Mouse (Mus musculus) midbrain, embryonic 11.5 days (tissue): ENCODE data around the gene Adam15. TPM values are rescaled to one million over a fixed set of nuclear protein-coding genes. Genes with fewer than 3 reads are reported as not detected.

ENCODE experiments used
- ATAC-seq: fragments of 200-750 bp; cut with Nextera tagmentation; 2 replicates; pipeline ENCODE4 v1.8.0; 2017; ENCODE audit warnings: moderate TSS enrichment, moderate library complexity; ENCODE audit not compliant: low FRiP score
- DNase-seq: peaks from one replicate; pipeline ENCODE4 v3.0.0; 2015; ENCODE audit warnings: low spot score; ENCODE audit errors: missing footprints
- H3K27ac ChIP-seq: fragments of 300-500 bp; sonication (generic); 2 replicates; pipeline ENCODE4 v1.5.1; 2014; ENCODE audit warnings: low read depth, low read length
- H3K27me3 ChIP-seq: fragments of 300-500 bp; sonication (generic); 2 replicates; pipeline ENCODE4 v1.6.1; 2014; ENCODE audit warnings: mild to moderate bottlenecking, low read length, moderate library complexity, mixed read lengths; ENCODE audit not compliant: control insufficient read depth, insufficient read depth
- H3K36me3 ChIP-seq: fragments of 300-500 bp; sonication (generic); 2 replicates; pipeline ENCODE4 v1.6.1; 2014; ENCODE audit warnings: mild to moderate bottlenecking, low read length, moderate library complexity, mixed read lengths; ENCODE audit not compliant: control insufficient read depth, insufficient read depth
- H3K4me1 ChIP-seq: fragments of 300-500 bp; sonication (generic); 2 replicates; pipeline ENCODE4 v1.6.1; 2014; ENCODE audit warnings: low read length; ENCODE audit not compliant: control insufficient read depth, insufficient read depth
- H3K4me2 ChIP-seq: fragments of 300-500 bp; sonication (generic); 2 replicates; pipeline ENCODE4 v1.6.1; 2014; ENCODE audit warnings: mild to moderate bottlenecking, moderate library complexity
- H3K4me3 ChIP-seq: fragments of 300-500 bp; sonication (generic); 2 replicates; pipeline ENCODE4 v1.5.1; 2014; ENCODE audit warnings: low read depth, low read length
- H3K9ac ChIP-seq: fragments of 300-500 bp; sonication (generic); 2 replicates; pipeline ENCODE4 v1.6.1; 2014; ENCODE audit warnings: low read length
- H3K9me3 ChIP-seq: fragments of 300-500 bp; sonication (generic); 2 replicates; pipeline ENCODE4 v1.6.1; 2016; ENCODE audit warnings: low read length; ENCODE audit not compliant: control insufficient read depth
- WGBS: fragments of 180-500 bp; shearing (Covaris S2); extraction: QIAGEN DNeasy Blood & Tissue Kit; methylation state at CpG from one replicate; pipeline ENCODE4 v1.1.7; 2014; 5-methylcytosine and 5-hydroxymethylcytosine counted together
- polyA plus RNA-seq: library from polyadenylated mRNA; unstranded; fragments of >200 nt; fragmentation: Nextera tagmentation; extraction: Ambion mirVana; gene quantifications from 2 replicates; pipeline ENCODE4 v1.2.1, GENCODE M21; 2014

Adam15 gene
- polyA plus RNA-seq, 1 experiment from 2014 or later = 18.7 TPM

- Histone ChIP-seq H3K4me3 (no peak overlapping the region), H3K27me3 (peaks cover 58% of the 10 kb centered on the region), H3K9ac (no peak overlapping the region), H3K36me3 (no peaks in the 10 kb centered on the region), H3K9me3 (no peaks in the 10 kb centered on the region), H3K4me1 (peaks cover 48% of the 10 kb centered on the region), H3K27ac (no peak overlapping the region), H3K4me2 (peak overlapping the region; percentile 17; the same call in 1 of the 2 replicates)
- WGBS = 0% methylated on average over 4 of the region's 4 CpGs
- DNase-seq (peak; percentile 99), ATAC-seq (peak; percentile 33)
Measured at GRCm38 (mm10) chr3:89316833-89317232, 33.0 kb downstream of the Adam15 start.

- Histone ChIP-seq H3K4me1 (peaks cover 41% of the 10 kb centered on the region), H3K9me3 (no peaks in the 10 kb centered on the region), H3K27me3 (peaks cover 51% of the 10 kb centered on the region), H3K27ac (no peak overlapping the region), H3K36me3 (no peaks in the 10 kb centered on the region), H3K4me2 (peak overlapping the region; percentile 66), H3K9ac (no peak overlapping the region; the same call in 1 of the 2 replicates), H3K4me3 (peak overlapping the region; percentile 33)
- 8% methylated on average over 40 of the region's 40 CpGs for WGBS
- peak; percentile 94 for DNase-seq
- ATAC-seq = peak; percentile 2; the same call in 1 of the 2 replicates
Measured at GRCm38 (mm10) chr3:89315930-89316831, 33.6 kb downstream of the Adam15 start.

GRCm38 (mm10) chr3:89315195-89315929 is 34.4 kb downstream of the Adam15 start:
- H3K36me3 ChIP-seq = no peaks in the 10 kb centered on the region
- peak; percentile 45 for ATAC-seq
- H3K4me3 ChIP-seq = peak overlapping the region; percentile 33
- H3K4me1 ChIP-seq = peaks cover 33% of the 10 kb centered on the region
- no peak overlapping the region for H3K27ac ChIP-seq
- H3K27me3 ChIP-seq = peaks cover 43% of the 10 kb centered on the region
- H3K9me3 ChIP-seq = no peaks in the 10 kb centered on the region
- peak; percentile 100 for DNase-seq
- 8% methylated on average over 25 of the region's 26 CpGs for WGBS
- peak overlapping the region; percentile 63 for H3K9ac ChIP-seq
- peak overlapping the region; percentile 66 for H3K4me2 ChIP-seq

- WGBS = 41% methylated on average over 2 of the region's 2 CpGs
- ATAC-seq (peak; percentile 2; the same call in 1 of the 2 replicates), DNase-seq (no peak)
- H3K36me3 ChIP-seq = no peaks in the 10 kb centered on the region
- H3K4me2 ChIP-seq = no peak overlapping the region; the same call in 1 of the 2 replicates
- H3K9ac ChIP-seq = no peak overlapping the region; the same call in 1 of the 2 replicates
- no peak overlapping the region for H3K4me3 ChIP-seq
- peaks cover 38% of the 10 kb centered on the region for H3K27me3 ChIP-seq
- peaks cover 28% of the 10 kb centered on the region for H3K4me1 ChIP-seq
- no peak overlapping the region for H3K27ac ChIP-seq
- H3K9me3 ChIP-seq = no peaks in the 10 kb centered on the region
Measured at GRCm38 (mm10) chr3:89314791-89315190, 35.0 kb downstream of the Adam15 start.

GRCm38 (mm10) chr3:89314340-89314739 is 35.5 kb downstream of the Adam15 start:
- Histone ChIP-seq H3K9ac (no peak overlapping the region), H3K27ac (no peak overlapping the region), H3K36me3 (no peaks in the 10 kb centered on the region), H3K9me3 (no peaks in the 10 kb centered on the region), H3K4me1 (peaks cover 23% of the 10 kb centered on the region), H3K27me3 (peaks cover 33% of the 10 kb centered on the region), H3K4me2 (no peak overlapping the region), H3K4me3 (no peak overlapping the region)
- DNase-seq (no peak), ATAC-seq (no peak)
- WGBS = 77% methylated on average over 5 of the region's 5 CpGs

GRCm38 (mm10) chr3:89308089-89308488 is 41.7 kb downstream of the Adam15 start:
- H3K4me3 ChIP-seq = no peak overlapping the region
- 5% methylated on average over 9 of the region's 9 CpGs for WGBS
- ATAC-seq = peak; percentile 82
- no peaks in the 10 kb centered on the region for H3K9me3 ChIP-seq
- no peak overlapping the region for H3K9ac ChIP-seq
- no peak overlapping the region for H3K27ac ChIP-seq
- peak; percentile 95 for DNase-seq
- H3K27me3 ChIP-seq = no peaks in the 10 kb centered on the region
- H3K4me1 ChIP-seq = no peaks in the 10 kb centered on the region
- H3K36me3 ChIP-seq = no peaks in the 10 kb centered on the region
- H3K4me2 ChIP-seq = no peak overlapping the region

- H3K27ac ChIP-seq = no peak overlapping the region
- no peaks in the 10 kb centered on the region for H3K36me3 ChIP-seq
- no peak overlapping the region for H3K4me3 ChIP-seq
- no peaks in the 10 kb centered on the region for H3K9me3 ChIP-seq
- WGBS = 72% methylated on average over 8 of the region's 8 CpGs
- no peaks in the 10 kb centered on the region for H3K4me1 ChIP-seq
- DNase-seq (no peak), ATAC-seq (no peak)
- no peak overlapping the region for H3K9ac ChIP-seq
- no peak overlapping the region for H3K4me2 ChIP-seq
- no peaks in the 10 kb centered on the region for H3K27me3 ChIP-seq
Measured at GRCm38 (mm10) chr3:89305551-89306325, 44.1 kb downstream of the Adam15 start.

- DNase-seq = no peak
- H3K4me1 ChIP-seq = no peaks in the 10 kb centered on the region
- H3K27me3 ChIP-seq = 0 out of 2 replicates have a peak, but pooled peaks cover 3% of the 10 kb centered on the region
- no peaks in the 10 kb centered on the region for H3K36me3 ChIP-seq
- no peak overlapping the region for H3K27ac ChIP-seq
- ATAC-seq = no peak
- H3K9ac ChIP-seq = no peak overlapping the region
- no peak overlapping the region for H3K4me2 ChIP-seq
- no peak overlapping the region for H3K4me3 ChIP-seq
- no peaks in the 10 kb centered on the region for H3K9me3 ChIP-seq
- WGBS = 69% methylated on average over 4 of the region's 4 CpGs
Measured at GRCm38 (mm10) chr3:89305105-89305504, 44.7 kb downstream of the Adam15 start.
